Mouse (Mus musculus) G1E (cell line): ENCODE results near the gene Pxn.

Experiments used
- CTCF ChIP-seq: IDR thresholded peaks from 2 replicates; pipeline ENCODE4 v1.5.1; 2012; ENCODE audit warnings: low read depth, low read length, inconsistent platforms, mixed read lengths
- GATA1 ChIP-seq: IDR thresholded peaks from 2 replicates; pipeline ENCODE4 v1.6.1; 2012; ENCODE audit warnings: borderline replicate concordance, low read length, inconsistent platforms, mixed read lengths
- POLR2AphosphoS5 ChIP-seq: IDR thresholded peaks from 2 replicates; pipeline ENCODE4 v1.6.1; 2012; ENCODE audit warnings: low read depth, low read length, inconsistent platforms; ENCODE audit not compliant: insufficient replicate concordance
- TAL1 ChIP-seq: conservative IDR thresholded peaks from 2 replicates; pipeline ENCODE4 v1.6.1; 2012; ENCODE audit warnings: low read depth, low read length, inconsistent platforms, mixed read lengths

DNA sequence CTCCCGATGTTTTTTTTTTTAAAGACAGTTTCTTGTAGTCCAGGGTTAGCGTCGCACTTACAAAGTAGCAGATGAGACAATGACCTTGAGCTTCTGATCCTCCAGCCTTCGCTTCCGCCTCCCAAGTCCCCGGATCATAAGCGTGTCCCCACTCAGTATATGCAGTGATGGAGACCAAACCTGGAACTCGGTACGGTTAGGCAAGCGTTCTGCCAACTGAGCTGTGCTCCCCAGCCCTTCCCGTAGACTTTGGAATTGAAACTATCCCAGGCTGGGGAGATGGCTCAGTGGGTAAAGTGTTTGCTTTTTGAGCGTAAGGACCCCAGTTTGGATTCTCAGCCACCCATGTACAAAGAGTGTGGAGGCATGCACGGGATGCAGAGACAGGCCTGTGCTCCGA is 6.8 kb downstream of the Pxn start:
- TF ChIP-seq CTCF (no peak), TAL1 (no peak), GATA1 (no peak), POLR2AphosphoS5 (no peak)
